Mouse (Mus musculus) testis, postnatal 14 days (tissue): ENCODE measurements around the gene Ergic2.
"Not testable (repeated sequence)": the region's sequence is repeated elsewhere in the genome, so short reads cannot be mapped to it uniquely, and the experiment has no call there.

Experiments
- DNase-seq: peaks from one replicate; pipeline ENCODE4 v3.0.0; 2021; ENCODE audit warnings: low spot score

The Ergic2 gene

GRCm38 (mm10) chr6:148211391-148211876 is 740 bp downstream of the Ergic2 start:
- peak; percentile 63 for DNase-seq

- no peak for DNase-seq
Observed at GRCm38 (mm10) chr6:148207522-148207921, 4.7 kb downstream of the Ergic2 start.

- DNase-seq: no peak
Observed at GRCm38 (mm10) chr6:148205134-148205533, 7.0 kb downstream of the Ergic2 start.

- DNase-seq: no peak
Observed at GRCm38 (mm10) chr6:148199729-148200128, 12.4 kb downstream of the Ergic2 start.

GRCm38 (mm10) chr6:148199177-148199576 is 13.0 kb downstream of the Ergic2 start:
- no peak for DNase-seq

GRCm38 (mm10) chr6:148193972-148194701 is 18.0 kb downstream of the Ergic2 start:
- DNase-seq: no peak

- no peak for DNase-seq
Observed at GRCm38 (mm10) chr6:148185694-148186093, 26.5 kb downstream of the Ergic2 start.

- DNase-seq: no peak
Observed at GRCm38 (mm10) chr6:148172904-148173303, 39.3 kb downstream of the Ergic2 start.

- not testable (repeated sequence) for DNase-seq
Observed at GRCm38 (mm10) chr6:148152305-148152704, 59.9 kb downstream of the Ergic2 start.

- no peak for DNase-seq
Observed at GRCm38 (mm10) chr6:148142421-148142820, 69.8 kb downstream of the Ergic2 start.

GRCm38 (mm10) chr6:148141874-148142273 is 70.3 kb downstream of the Ergic2 start:
- no peak for DNase-seq

- no peak for DNase-seq
Observed at GRCm38 (mm10) chr6:148139288-148139995, 72.7 kb downstream of the Ergic2 start.

GRCm38 (mm10) chr6:148135769-148136382 is 76.3 kb downstream of the Ergic2 start:
- peak; percentile 69 for DNase-seq

GRCm38 (mm10) chr6:148133536-148133935 is 78.6 kb downstream of the Ergic2 start:
- no peak for DNase-seq

GRCm38 (mm10) chr6:148132314-148132713 is 79.9 kb downstream of the Ergic2 start:
- DNase-seq: no peak
